Mouse (Mus musculus) liver, embryonic 14.5 days (tissue): Measurements from ENCODE around the gene Ago4. TPM values are rescaled to one million over a fixed set of nuclear protein-coding genes. Genes with fewer than 3 reads are reported as not detected.

ENCODE experiments used
- ATAC-seq: fragments of 200-750 bp; cut with Nextera tagmentation; 2 replicates; pipeline ENCODE4 v1.8.0; 2017; ENCODE audit warnings: moderate number of reproducible peaks, mild to moderate bottlenecking, moderate library complexity; ENCODE audit not compliant: insufficient read depth
- DNase-seq, 3 experiments: peaks; one replicate each; pipeline ENCODE4 v3.0.0-alpha.2; 2012 to 2013; ENCODE audit warnings: low read depth in 3 of 3, low spot score in 3 of 3
- H3K27ac ChIP-seq: fragments of 300-500 bp; sonication (generic); 2 replicates; pipeline ENCODE4 v1.5.1; 2014; ENCODE audit warnings: moderate library complexity, mild to moderate bottlenecking, control low read depth, inconsistent platforms
- H3K27me3 ChIP-seq: fragments of 300-500 bp; sonication (generic); 2 replicates; pipeline ENCODE4 v1.6.1; 2014; ENCODE audit warnings: mild to moderate bottlenecking, low read length, moderate library complexity; ENCODE audit not compliant: control insufficient read depth, insufficient read depth
- H3K36me3 ChIP-seq: fragments of 300-500 bp; sonication (generic); replicated peaks from 2 replicates; pipeline ENCODE4 v1.6.1; 2014; ENCODE audit warnings: low read depth; ENCODE audit not compliant: control insufficient read depth, insufficient read depth
- H3K4me1 ChIP-seq, 2 experiments: fragments of 200-500 bp in 1 of 2; fragments of 300-500 bp in 1 of 2; sonication (generic) in 1 of 2; replicated peaks; 2 replicates each; pipeline ENCODE4 v1.6.1; 2012 to 2014; ENCODE audit warnings: antibody characterized with exemption in 1 of 2, inconsistent platforms in 1 of 2, low read length in 1 of 2; ENCODE audit not compliant: control insufficient read depth in 2 of 2, insufficient read depth in 2 of 2
- H3K4me2 ChIP-seq: fragments of 300-500 bp; sonication (generic); 2 replicates; pipeline ENCODE4 v1.6.1; 2014; ENCODE audit warnings: low read depth, mild to moderate bottlenecking, control low read depth, moderate library complexity
- H3K4me3 ChIP-seq, 2 experiments: fragments of 200-500 bp in 1 of 2; fragments of 300-500 bp in 1 of 2; sonication (generic) in 1 of 2; 2 replicates each; pipeline ENCODE4 v1.5.1; 2012 to 2014; ENCODE audit warnings: low read depth in 2 of 2, low read length in 2 of 2, mild to moderate bottlenecking in 2 of 2, control low read depth in 1 of 2, inconsistent platforms in 1 of 2, moderate library complexity in 1 of 2; ENCODE audit not compliant: insufficient read depth in 1 of 2
- H3K9ac ChIP-seq: fragments of 300-500 bp; sonication (generic); replicated peaks from 2 replicates; pipeline ENCODE4 v1.6.1; 2014; ENCODE audit warnings: mild to moderate bottlenecking, control low read depth, moderate library complexity
- H3K9me3 ChIP-seq: fragments of 300-500 bp; sonication (generic); 2 replicates; pipeline ENCODE4 v1.6.1; 2016; ENCODE audit warnings: low read length, mixed read lengths; ENCODE audit not compliant: control insufficient read depth
- CTCF ChIP-seq: IDR thresholded peaks from 2 replicates; pipeline ENCODE4 v1.5.1; 2016; ENCODE audit warnings: antibody characterized with exemption, low read depth, control low read depth
- EP300 ChIP-seq: IDR thresholded peaks from 2 replicates; pipeline ENCODE4 v1.6.1; 2016; ENCODE audit warnings: antibody characterized with exemption, low read depth
- WGBS: fragments of 180-500 bp; shearing (Covaris S2); extraction: QIAGEN DNeasy Blood & Tissue Kit; methylation state at CpG from one replicate; pipeline ENCODE4 v1.1.7; 2014; ENCODE audit not compliant: insufficient replicate concordance; 5-methylcytosine and 5-hydroxymethylcytosine counted together
- microRNA-seq: library from miRNA; unstranded; fragments of <30 nt; microRNA quantifications from one replicate; pipeline ENCODE4, GENCODE M21; 2016
- polyA plus RNA-seq, 2 experiments: library from polyadenylated mRNA; depleted of rRNA in 1 of 2; stranded (reverse) in 1 of 2; unstranded in 1 of 2; fragments of >200 nt; fragmentation: Nextera tagmentation in 1 of 2; extraction: Ambion mirVana in 1 of 2; gene quantifications; 2 replicates each; pipeline versions ENCODE4 v1.2.1 to v1.2.3; 2012 to 2014

Ago4 gene
- polyA plus RNA-seq, 2 experiments = 0.17 to 0.20 TPM

DNA sequence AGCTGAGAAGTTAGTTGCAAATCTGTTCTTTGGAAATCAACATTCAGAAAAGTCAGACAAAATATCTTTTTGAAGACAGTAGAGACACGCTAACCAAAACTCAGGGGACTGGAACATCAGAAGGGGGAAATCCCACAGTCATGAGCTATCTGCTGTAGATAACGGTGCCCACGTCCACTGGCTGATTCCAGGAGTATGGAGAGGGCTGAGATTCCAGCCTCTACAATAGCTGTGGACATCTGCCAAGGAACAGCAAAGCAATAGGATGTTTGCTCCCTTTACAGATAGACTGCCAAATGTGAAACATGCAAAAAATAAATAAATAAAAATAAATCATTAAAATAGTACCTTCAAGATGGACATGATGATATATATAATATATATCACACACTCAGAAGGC is 88.7 kb downstream of the Ago4 start:
- WGBS = 64% methylated on average over 3 of the region's 3 CpGs
- Histone ChIP-seq H3K4me2 (no peak overlapping the region), H3K9me3 (no peaks in the 10 kb centered on the region), H3K4me3 (no peak overlapping the region), H3K27me3 (no peaks in the 10 kb centered on the region), H3K36me3 (peaks cover 5% of the 10 kb centered on the region; the same call in 1 of the 2 replicates), H3K4me1 (no peaks in the 10 kb centered on the region), H3K9ac (no peak overlapping the region), H3K27ac (no peak overlapping the region)
- DNase-seq = no peak
- TF ChIP-seq EP300 (no peak), CTCF (no peak)
- ATAC-seq = no peak

Small RNA genes lying within 50 kb of the gene (microRNA-seq; reads per million reads assigned to microRNA genes)
- 1.7 reads per million for gene Mir7119

Other genes starting within 250 kb of the Ago4 start
- gene Col8a2, start 246.7 kb downstream of the Ago4 start, polyA plus RNA-seq (2012; rRNA removed) = 0.15 and 0.28 TPM in 2 replicates
- gene Col8a2, start 246.7 kb downstream of the Ago4 start, polyA plus RNA-seq (2014; fragmentation: Nextera tagmentation; extraction: Ambion mirVana) = 0.25 and 0.52 TPM in 2 replicates
- gene Adprhl2, start 211.8 kb downstream of the Ago4 start, polyA plus RNA-seq (2012; rRNA removed) = 15.4 TPM in 2 replicates
- gene Adprhl2, start 211.8 kb downstream of the Ago4 start, polyA plus RNA-seq (2014; fragmentation: Nextera tagmentation; extraction: Ambion mirVana) = 15.4 and 18.4 TPM in 2 replicates
- gene Tekt2, start 207.8 kb downstream of the Ago4 start, polyA plus RNA-seq (2012; rRNA removed) = 0.45 and 0.85 TPM in 2 replicates
- gene Tekt2, start 207.8 kb downstream of the Ago4 start, polyA plus RNA-seq (2014; fragmentation: Nextera tagmentation; extraction: Ambion mirVana) = 0.39 and 0.44 TPM in 2 replicates
- gene Ago3, start 103.9 kb downstream of the Ago4 start, polyA plus RNA-seq (2012; rRNA removed) = 0.88 and 1.1 TPM in 2 replicates
- 4.0 and 4.3 TPM in 2 replicates for gene Ago3, start 103.9 kb downstream of the Ago4 start, polyA plus RNA-seq (2014; fragmentation: Nextera tagmentation; extraction: Ambion mirVana)
- gene Ago1, start 64.9 kb downstream of the Ago4 start, polyA plus RNA-seq (2012; rRNA removed) = 3.0 and 3.5 TPM in 2 replicates
- 1.4 and 1.6 TPM in 2 replicates for gene Ago1, start 64.9 kb downstream of the Ago4 start, polyA plus RNA-seq (2014; fragmentation: Nextera tagmentation; extraction: Ambion mirVana)
- gene Clspn, start 23.5 kb upstream of the Ago4 start, polyA plus RNA-seq (2012; rRNA removed) = 10.2 and 25.4 TPM in 2 replicates
- gene Clspn, start 23.5 kb upstream of the Ago4 start, polyA plus RNA-seq (2014; fragmentation: Nextera tagmentation; extraction: Ambion mirVana) = 38.5 and 47.7 TPM in 2 replicates
- 0.38 and 0.48 TPM in 2 replicates for gene 5730409E04Rik, start 76.3 kb upstream of the Ago4 start, polyA plus RNA-seq (2012; rRNA removed)
- gene 5730409E04Rik, start 76.3 kb upstream of the Ago4 start, polyA plus RNA-seq (2014; fragmentation: Nextera tagmentation; extraction: Ambion mirVana) = 0.14 and 0.27 TPM in 2 replicates
- 124 and 129 TPM in 2 replicates for gene Psmb2, start 144.2 kb upstream of the Ago4 start, polyA plus RNA-seq (2012; rRNA removed)
- gene Psmb2, start 144.2 kb upstream of the Ago4 start, polyA plus RNA-seq (2014; fragmentation: Nextera tagmentation; extraction: Ambion mirVana) = 286 and 298 TPM in 2 replicates
- not detected in 2 replicates for gene Tfap2e, start 202.8 kb upstream of the Ago4 start, polyA plus RNA-seq (2012; rRNA removed)
- not detected in 2 replicates for gene Tfap2e, start 202.8 kb upstream of the Ago4 start, polyA plus RNA-seq (2014; fragmentation: Nextera tagmentation; extraction: Ambion mirVana)
- 5.5 and 5.7 TPM in 2 replicates for gene Ncdn, start 220.0 kb upstream of the Ago4 start, polyA plus RNA-seq (2012; rRNA removed)
- gene Ncdn, start 220.0 kb upstream of the Ago4 start, polyA plus RNA-seq (2014; fragmentation: Nextera tagmentation; extraction: Ambion mirVana) = 5.1 and 5.9 TPM in 2 replicates
- 4.7 and 5.9 TPM in 2 replicates for gene AU040320, start 220.1 kb upstream of the Ago4 start, polyA plus RNA-seq (2012; rRNA removed)
- 6.0 and 7.5 TPM in 2 replicates for gene AU040320, start 220.1 kb upstream of the Ago4 start, polyA plus RNA-seq (2014; fragmentation: Nextera tagmentation; extraction: Ambion mirVana)